Mouse (Mus musculus) embryonic facial prominence, embryonic 13.5 days (tissue): ENCODE data around the gene Etl4. TPM values are rescaled to one million over a fixed set of nuclear protein-coding genes. Genes with fewer than 3 reads are reported as not detected.

Experiments
- ATAC-seq: fragments of 200-750 bp; cut with Nextera tagmentation; 2 replicates; pipeline ENCODE4 v1.8.0; 2017; ENCODE audit warnings: low read depth; ENCODE audit not compliant: insufficient number of reproducible peaks, insufficient read depth, low FRiP score, low TSS enrichment
- H3K27ac ChIP-seq: fragments of 300-500 bp; sonication (generic); 2 replicates; pipeline ENCODE4 v1.5.1; 2015; ENCODE audit warnings: moderate library complexity, mild to moderate bottlenecking, inconsistent platforms
- H3K27me3 ChIP-seq: fragments of 300-500 bp; sonication (generic); 2 replicates; pipeline ENCODE4 v1.6.1; 2015; ENCODE audit warnings: mild to moderate bottlenecking, inconsistent platforms
- H3K36me3 ChIP-seq: fragments of 300-500 bp; sonication (generic); 2 replicates; pipeline ENCODE4 v1.6.1; 2015; ENCODE audit warnings: mild to moderate bottlenecking, inconsistent platforms
- H3K4me1 ChIP-seq: fragments of 300-500 bp; sonication (generic); 2 replicates; pipeline ENCODE4 v1.6.1; 2015; ENCODE audit warnings: inconsistent platforms
- H3K4me2 ChIP-seq: fragments of 300-500 bp; sonication (generic); 2 replicates; pipeline ENCODE4 v1.6.1; 2015; ENCODE audit warnings: moderate library complexity, mild to moderate bottlenecking, inconsistent platforms
- H3K4me3 ChIP-seq: fragments of 300-500 bp; sonication (generic); 2 replicates; pipeline ENCODE4 v1.5.1; 2015; ENCODE audit warnings: mild to moderate bottlenecking, inconsistent platforms
- H3K9ac ChIP-seq: fragments of 300-500 bp; sonication (generic); 2 replicates; pipeline ENCODE4 v1.6.1; 2015; ENCODE audit warnings: mild to moderate bottlenecking, inconsistent platforms
- H3K9me3 ChIP-seq: fragments of 300-500 bp; sonication (generic); 2 replicates; pipeline ENCODE4 v1.6.1; 2016; ENCODE audit warnings: inconsistent platforms
- WGBS: fragments of 180-500 bp; shearing (Covaris S2); methylation state at CpG from one replicate; pipeline ENCODE4 v1.1.7; 2015; ENCODE audit warnings: mixed read lengths; 5-methylcytosine and 5-hydroxymethylcytosine counted together
- polyA plus RNA-seq: library from polyadenylated mRNA; unstranded; fragments of >200 nt; fragmentation: Nextera tagmentation; extraction: Ambion mirVana; gene quantifications from 2 replicates; pipeline ENCODE4 v1.2.1, GENCODE M21; 2015

Etl4 gene
- polyA plus RNA-seq, 1 experiment from 2014 or later, result 33.3 TPM

DNA sequence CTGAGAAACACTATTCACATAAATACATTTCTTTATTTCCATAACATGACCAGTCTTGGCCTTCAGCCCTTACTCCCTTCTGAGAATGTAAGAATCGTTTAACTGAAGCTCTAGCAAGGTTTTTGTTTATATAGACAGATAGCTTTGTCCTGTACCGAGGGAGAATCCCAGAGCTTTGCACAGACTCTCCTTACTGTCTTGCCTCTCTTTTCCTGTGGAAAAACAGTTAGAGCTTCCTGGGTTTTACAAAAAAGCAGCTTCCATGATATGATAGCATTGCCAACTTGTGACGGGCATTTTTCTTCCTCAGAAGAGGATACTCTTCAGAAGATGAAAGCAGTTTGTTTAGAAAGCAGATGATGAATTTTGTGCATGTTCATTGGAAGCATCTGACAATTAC is 541.4 kb downstream of the Etl4 start:
- 38% methylated on average over 3 of the region's 3 CpGs for WGBS
- Histone ChIP-seq H3K36me3 (no peaks in the 10 kb centered on the region), H3K4me1 (peaks cover 4% of the 10 kb centered on the region), H3K4me2 (no peak overlapping the region), H3K4me3 (no peak overlapping the region), H3K27me3 (no peaks in the 10 kb centered on the region), H3K9me3 (no peaks in the 10 kb centered on the region), H3K9ac (no peak overlapping the region), H3K27ac (no peak overlapping the region)
- ATAC-seq, result no peak

DNA sequence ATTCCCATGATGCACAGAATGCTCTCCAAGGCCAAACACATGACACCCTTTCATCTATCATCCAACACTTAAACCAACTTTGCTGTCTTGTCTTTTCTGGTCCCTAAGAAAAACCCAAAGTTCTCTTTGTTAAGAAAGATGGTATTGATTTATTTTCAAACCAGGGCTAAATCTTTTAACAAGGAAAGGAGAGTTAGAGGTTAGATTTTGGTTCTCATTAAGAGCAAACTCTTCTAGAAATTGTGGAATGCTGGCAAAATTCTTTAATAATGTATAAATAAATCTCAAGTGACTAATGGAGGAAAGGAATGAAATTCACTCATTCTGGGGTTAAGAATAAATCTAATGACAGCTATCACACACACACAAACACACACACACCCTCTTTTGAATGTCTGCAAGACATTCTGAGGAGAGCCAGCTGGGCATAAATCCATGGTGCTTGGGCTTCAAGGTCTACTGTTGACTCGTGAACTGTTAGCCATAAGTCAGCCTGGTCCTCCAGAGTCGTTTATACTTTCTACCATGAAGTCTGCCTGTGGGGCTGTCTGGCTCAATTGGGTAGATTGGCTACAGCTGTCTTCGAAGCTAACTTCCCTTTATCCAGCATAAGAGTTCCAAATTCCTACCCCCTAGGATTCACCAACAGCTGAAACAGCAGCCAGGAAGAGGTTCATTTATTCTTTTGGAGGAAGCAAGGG is 544.1 kb downstream of the Etl4 start:
- ATAC-seq, result no peak
- Histone ChIP-seq H3K27me3 (no peaks in the 10 kb centered on the region), H3K27ac (no peak overlapping the region), H3K9ac (no peak overlapping the region), H3K4me1 (peaks cover 4% of the 10 kb centered on the region), H3K4me2 (no peak overlapping the region), H3K36me3 (no peaks in the 10 kb centered on the region), H3K4me3 (no peak overlapping the region), H3K9me3 (no peaks in the 10 kb centered on the region)
- 27% methylated on average over 3 of the region's 3 CpGs for WGBS

GRCm38 (mm10) chr2:20479199-20479598 is 569.6 kb downstream of the Etl4 start:
- Histone ChIP-seq H3K4me2 (no peak overlapping the region), H3K4me3 (no peak overlapping the region), H3K27me3 (no peaks in the 10 kb centered on the region), H3K27ac (no peak overlapping the region), H3K4me1 (no peaks in the 10 kb centered on the region), H3K9me3 (no peaks in the 10 kb centered on the region), H3K36me3 (no peaks in the 10 kb centered on the region), H3K9ac (no peak overlapping the region)
- ATAC-seq, result no peak
- WGBS, result 83% methylated on average over 2 of the region's 2 CpGs

DNA sequence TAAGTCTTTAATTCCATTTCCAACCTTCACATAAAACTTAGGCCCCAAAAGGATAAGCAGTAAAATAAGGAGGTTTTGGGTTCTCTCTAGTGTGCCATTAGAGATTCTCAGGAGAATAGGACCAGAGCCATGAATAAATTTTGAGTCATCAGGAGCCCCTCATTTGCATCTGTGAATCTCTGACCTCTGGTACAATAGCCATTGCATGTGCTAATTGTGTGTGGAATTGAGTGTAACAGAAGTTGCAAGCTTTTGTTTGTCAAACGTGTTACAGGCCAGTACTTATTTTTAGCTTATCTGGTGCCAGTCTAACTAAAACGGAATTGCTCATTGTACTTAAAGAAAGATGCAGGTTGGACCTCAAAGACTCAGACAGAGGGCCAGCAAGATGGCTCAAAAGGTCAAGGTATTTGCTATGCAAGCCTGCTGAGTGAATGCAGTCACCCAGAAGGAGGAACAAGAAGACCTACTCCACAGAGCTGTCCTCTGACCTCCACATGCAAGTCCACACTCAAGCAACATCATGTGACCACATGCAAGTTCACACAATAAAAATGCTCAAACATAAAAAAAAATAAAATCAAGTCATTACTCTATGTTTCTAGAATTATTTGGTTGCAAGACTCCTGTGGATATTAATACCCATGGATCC is 576.7 kb downstream of the Etl4 start:
- H3K4me3 ChIP-seq, result no peak overlapping the region
- ATAC-seq, result no peak
- no peak overlapping the region for H3K4me2 ChIP-seq
- H3K9me3 ChIP-seq, result no peaks in the 10 kb centered on the region
- no peaks in the 10 kb centered on the region for H3K36me3 ChIP-seq
- WGBS, result 49% methylated on average over 2 of the region's 2 CpGs
- no peaks in the 10 kb centered on the region for H3K4me1 ChIP-seq
- no peaks in the 10 kb centered on the region for H3K27me3 ChIP-seq
- no peak overlapping the region for H3K27ac ChIP-seq
- no peak overlapping the region for H3K9ac ChIP-seq

DNA sequence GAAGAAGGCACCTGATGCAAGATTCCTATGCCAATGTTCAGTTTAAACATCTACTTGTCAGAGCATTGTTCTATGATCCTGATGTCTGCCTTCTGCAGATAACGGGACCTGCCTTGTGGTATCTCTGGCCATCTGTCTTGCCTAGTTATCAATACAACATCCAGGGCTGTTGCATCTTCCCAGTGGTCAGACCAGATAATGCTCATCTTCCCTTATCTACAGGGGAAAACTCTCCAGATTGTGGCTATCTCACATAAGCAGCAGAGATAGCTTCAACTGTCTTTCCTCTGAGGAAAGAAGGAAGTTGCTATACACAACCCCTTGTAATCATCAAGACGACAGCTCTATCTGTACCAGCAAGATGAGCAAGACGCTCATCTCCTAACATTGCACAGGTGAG is 579.5 kb downstream of the Etl4 start:
- no peaks in the 10 kb centered on the region for H3K9me3 ChIP-seq
- H3K4me2 ChIP-seq, result no peak overlapping the region
- no peaks in the 10 kb centered on the region for H3K4me1 ChIP-seq
- no peaks in the 10 kb centered on the region for H3K36me3 ChIP-seq
- no peak overlapping the region for H3K27ac ChIP-seq
- H3K4me3 ChIP-seq, result no peak overlapping the region
- ATAC-seq, result no peak
- no peak overlapping the region for H3K9ac ChIP-seq
- H3K27me3 ChIP-seq, result no peaks in the 10 kb centered on the region
- 88% methylated on average over 3 of the region's 3 CpGs for WGBS

GRCm38 (mm10) chr2:20492125-20492524 is 582.5 kb downstream of the Etl4 start:
- Histone ChIP-seq H3K9me3 (no peaks in the 10 kb centered on the region), H3K4me3 (no peak overlapping the region), H3K4me1 (no peaks in the 10 kb centered on the region), H3K27ac (no peak overlapping the region), H3K27me3 (no peaks in the 10 kb centered on the region), H3K4me2 (no peak overlapping the region), H3K36me3 (no peaks in the 10 kb centered on the region), H3K9ac (no peak overlapping the region)
- 50% methylated on average over 2 of the region's 2 CpGs for WGBS
- ATAC-seq, result no peak

DNA sequence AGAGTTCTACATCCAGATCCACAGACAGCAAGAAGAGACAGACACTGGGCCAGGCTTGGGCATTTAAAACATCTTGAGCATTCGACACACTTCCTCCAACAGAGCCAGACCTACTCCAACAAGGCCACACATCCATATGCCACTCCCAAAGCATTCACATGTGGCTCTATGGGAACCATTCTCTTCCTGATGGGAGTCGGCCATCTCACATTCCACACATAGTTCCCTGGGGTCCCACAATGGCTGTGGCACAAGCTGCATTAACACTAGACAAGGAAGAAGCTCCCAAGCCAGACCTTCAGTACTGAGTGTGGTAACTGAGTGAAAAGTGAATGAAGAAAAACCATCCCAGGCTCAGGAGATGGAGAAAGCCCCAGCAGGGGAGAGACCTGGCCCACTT is 584.2 kb downstream of the Etl4 start:
- Histone ChIP-seq H3K27me3 (no peaks in the 10 kb centered on the region), H3K4me2 (no peak overlapping the region), H3K4me1 (no peaks in the 10 kb centered on the region), H3K4me3 (no peak overlapping the region), H3K9ac (no peak overlapping the region), H3K36me3 (no peaks in the 10 kb centered on the region), H3K27ac (no peak overlapping the region), H3K9me3 (no peaks in the 10 kb centered on the region)
- ATAC-seq, result no peak
- WGBS, result 72% methylated on average over 2 of the region's 2 CpGs

- H3K27ac ChIP-seq, result no peak overlapping the region
- H3K4me3 ChIP-seq, result no peak overlapping the region
- no peaks in the 10 kb centered on the region for H3K36me3 ChIP-seq
- no peaks in the 10 kb centered on the region for H3K4me1 ChIP-seq
- WGBS, result 24% methylated on average over 3 of the region's 3 CpGs
- H3K4me2 ChIP-seq, result no peak overlapping the region
- ATAC-seq, result no peak
- no peak overlapping the region for H3K9ac ChIP-seq
- no peaks in the 10 kb centered on the region for H3K9me3 ChIP-seq
- no peaks in the 10 kb centered on the region for H3K27me3 ChIP-seq
Observed at GRCm38 (mm10) chr2:20494666-20495065, 585.1 kb downstream of the Etl4 start.

DNA sequence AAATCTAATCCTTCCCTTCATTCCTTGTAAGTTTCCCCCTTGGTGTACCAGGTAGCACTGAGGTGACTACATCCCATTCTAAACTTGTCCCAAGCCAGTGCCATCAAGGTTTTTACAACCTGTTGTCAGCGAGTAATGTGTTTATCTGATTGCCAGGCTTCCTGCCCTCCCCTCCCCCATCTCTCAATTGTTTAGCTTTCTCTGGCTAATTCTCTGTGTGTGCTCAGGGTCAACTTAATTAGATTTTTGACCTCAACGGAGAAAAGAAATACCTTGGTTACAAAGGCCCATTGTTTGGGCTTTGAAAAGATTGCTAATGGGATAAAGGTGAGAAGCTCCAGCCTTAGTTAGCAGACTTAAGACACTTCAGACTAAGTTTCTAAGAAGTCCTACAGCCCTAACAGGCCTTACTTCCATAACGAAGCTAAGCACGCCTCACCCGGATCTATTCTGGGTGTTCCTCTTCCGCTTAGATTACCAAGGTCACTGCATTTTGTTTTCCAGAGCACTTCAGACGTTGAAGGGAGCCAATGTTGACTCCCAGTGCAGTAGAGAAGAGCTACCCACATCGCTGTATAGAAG is 586.7 kb downstream of the Etl4 start:
- H3K4me1 ChIP-seq, result no peaks in the 10 kb centered on the region
- peaks cover 4% of the 10 kb centered on the region for H3K9me3 ChIP-seq
- no peak for ATAC-seq
- no peaks in the 10 kb centered on the region for H3K36me3 ChIP-seq
- no peak overlapping the region for H3K4me2 ChIP-seq
- H3K9ac ChIP-seq, result no peak overlapping the region
- no peak overlapping the region for H3K27ac ChIP-seq
- no peaks in the 10 kb centered on the region for H3K27me3 ChIP-seq
- WGBS, result 42% methylated on average over 8 of the region's 8 CpGs
- no peak overlapping the region for H3K4me3 ChIP-seq

DNA sequence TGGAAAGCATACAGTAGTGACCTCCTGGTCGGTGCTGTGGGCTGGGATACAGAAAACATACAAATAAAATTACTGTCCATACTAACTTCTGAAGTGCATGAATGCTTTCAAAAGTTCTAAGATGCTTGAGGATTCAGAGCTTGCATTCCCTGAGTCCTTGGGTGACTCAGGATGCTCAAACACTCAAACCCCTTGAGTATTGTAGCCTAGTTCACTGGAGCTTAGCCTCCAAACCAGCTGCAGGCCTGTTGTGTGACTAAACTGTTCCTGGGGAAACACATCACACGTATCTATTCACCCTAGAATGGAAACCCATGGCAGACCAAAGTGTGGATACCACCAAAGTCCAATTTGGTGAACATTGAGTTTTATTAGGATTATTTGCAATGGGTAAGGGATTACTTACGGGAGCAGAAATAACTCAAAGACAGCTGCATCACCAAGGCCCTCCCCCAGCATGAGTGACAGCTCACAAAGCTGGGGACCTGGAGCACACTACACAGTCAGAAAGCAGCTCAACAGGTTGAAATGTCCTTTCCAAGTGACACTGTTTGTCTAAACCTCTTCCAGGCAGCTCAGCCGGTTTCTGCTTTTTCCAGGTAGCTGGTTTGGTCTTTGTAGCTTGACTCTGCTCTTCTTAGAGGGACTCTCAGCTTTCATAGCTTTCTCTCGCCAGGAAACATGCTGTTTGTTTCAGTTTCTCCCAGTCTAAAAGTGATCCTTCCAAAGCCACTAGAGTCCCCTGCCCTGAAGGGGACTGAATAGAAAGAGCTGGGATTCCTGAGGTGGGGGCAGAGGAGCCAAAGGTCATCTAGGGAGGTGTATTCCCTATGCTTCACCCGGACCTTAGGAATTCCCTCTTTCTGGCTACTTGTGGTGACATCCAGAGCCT is 598.5 kb downstream of the Etl4 start:
- Histone ChIP-seq H3K27me3 (no peaks in the 10 kb centered on the region), H3K4me3 (no peak overlapping the region), H3K4me1 (no peaks in the 10 kb centered on the region), H3K9ac (no peak overlapping the region), H3K4me2 (no peak overlapping the region), H3K27ac (no peak overlapping the region), H3K9me3 (no peaks in the 10 kb centered on the region), H3K36me3 (no peaks in the 10 kb centered on the region)
- 43% methylated on average over 6 of the region's 6 CpGs for WGBS
- no peak for ATAC-seq

GRCm38 (mm10) chr2:20508724-20509052 is 599.1 kb downstream of the Etl4 start:
- H3K4me2 ChIP-seq, result no peak overlapping the region
- 72% methylated on average over 3 of the region's 3 CpGs for WGBS
- H3K36me3 ChIP-seq, result no peaks in the 10 kb centered on the region
- H3K9ac ChIP-seq, result no peak overlapping the region
- H3K4me1 ChIP-seq, result no peaks in the 10 kb centered on the region
- H3K27ac ChIP-seq, result no peak overlapping the region
- H3K4me3 ChIP-seq, result no peak overlapping the region
- no peaks in the 10 kb centered on the region for H3K27me3 ChIP-seq
- ATAC-seq, result no peak
- H3K9me3 ChIP-seq, result no peaks in the 10 kb centered on the region
